Mouse (Mus musculus) left cerebral cortex, postnatal 36 days (tissue): ENCODE results near the gene Btbd3. TPM values are rescaled to one million over a fixed set of nuclear protein-coding genes. Genes with fewer than 3 reads are reported as not detected.

Experiments
- DNase-seq, 2 experiments: peaks; one replicate each; pipeline ENCODE4 v3.0.0; 2021 to 2022; ENCODE audit warnings: low spot score in 2 of 2, mixed read lengths in 1 of 2
- intact Hi-C: fragments of 180-260 bp; cut with DNase I; formaldehyde crosslinking; loops from one replicate; pipeline ENCODE4 v1.15.1; 2025
- total RNA-seq, 2 experiments: library from RNA; stranded (reverse); gene quantifications; 2 replicates each; pipeline ENCODE4 v1.2.3; 2021

Gene Btbd3
- total RNA-seq = 100 to 1,000 TPM; 128 to 153 TPM

DNA sequence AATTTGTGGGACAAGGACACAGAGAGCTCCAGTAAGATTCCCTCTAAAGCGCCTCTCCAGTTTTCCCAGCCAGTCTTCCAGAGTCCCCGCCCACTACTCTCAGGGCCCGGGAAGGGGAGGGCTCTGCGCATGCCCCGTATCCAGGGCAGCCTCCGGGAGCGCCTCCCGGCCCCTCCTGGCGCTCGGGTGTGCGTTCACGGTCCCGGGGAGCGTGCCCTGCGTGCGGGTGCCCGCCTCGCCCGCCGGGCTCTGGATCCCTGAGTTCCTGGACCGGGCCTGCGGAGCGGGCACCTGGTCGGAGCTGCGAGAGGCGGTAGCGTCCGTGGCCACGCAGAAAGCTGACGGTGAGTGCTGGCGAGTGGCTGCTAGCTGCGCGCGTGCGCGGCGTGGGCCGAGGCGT, at the start of gene Btbd3:
Btbd3 (plus strand) TSS at position 155 of the 400 bp plus-strand sequence.
- peak; percentile 93 for DNase-seq
- intact Hi-C loops = loop anchor here (2.0 kb wide), 1 partner anchor 22 kb away; no protein-coding TSS in a partner anchor

DNA sequence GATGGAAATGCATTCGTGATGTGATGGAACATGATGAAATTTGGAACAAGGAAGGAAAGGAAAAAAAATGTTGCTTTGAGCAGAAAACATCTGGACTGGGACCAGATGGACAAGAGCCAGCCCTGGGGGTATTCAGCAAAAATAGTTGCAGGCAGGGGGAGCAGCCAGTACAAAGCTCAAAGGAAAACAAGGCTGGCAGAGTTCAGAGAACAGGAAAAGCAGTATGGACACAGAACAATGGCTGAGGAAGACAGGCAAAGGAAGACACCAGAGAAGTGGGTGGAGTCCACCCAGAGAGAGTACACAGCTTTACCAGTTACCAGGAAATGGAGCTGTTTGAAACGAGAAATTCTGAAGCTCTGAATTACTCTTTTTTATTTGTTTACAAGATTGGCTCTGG, 40.8 kb upstream of the Btbd3 start:
- intact Hi-C loops = no loop called here
- DNase-seq = peak in 1 of 2 experiments; percentile 9

DNA sequence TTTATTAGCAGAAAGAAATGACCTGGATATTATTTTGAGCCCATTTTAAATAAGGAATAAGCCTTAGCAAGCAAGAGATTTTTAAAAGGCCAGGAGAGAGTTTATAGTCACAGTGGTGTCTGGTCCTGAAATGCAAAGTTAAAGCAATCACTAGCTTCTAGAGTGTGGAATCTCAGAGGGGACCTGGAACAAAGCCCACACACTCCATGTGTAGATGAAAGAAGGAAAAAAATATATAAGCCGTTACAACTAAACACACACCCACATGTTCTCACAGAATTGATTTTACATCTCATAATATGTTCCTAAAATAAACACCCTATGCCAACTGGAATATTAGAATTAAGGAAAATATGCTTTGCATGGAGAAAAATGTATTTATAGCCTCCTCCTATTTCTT, 36.1 kb upstream of the Btbd3 start:
- peak in 1 of 2 experiments; percentile 5 for DNase-seq

DNA sequence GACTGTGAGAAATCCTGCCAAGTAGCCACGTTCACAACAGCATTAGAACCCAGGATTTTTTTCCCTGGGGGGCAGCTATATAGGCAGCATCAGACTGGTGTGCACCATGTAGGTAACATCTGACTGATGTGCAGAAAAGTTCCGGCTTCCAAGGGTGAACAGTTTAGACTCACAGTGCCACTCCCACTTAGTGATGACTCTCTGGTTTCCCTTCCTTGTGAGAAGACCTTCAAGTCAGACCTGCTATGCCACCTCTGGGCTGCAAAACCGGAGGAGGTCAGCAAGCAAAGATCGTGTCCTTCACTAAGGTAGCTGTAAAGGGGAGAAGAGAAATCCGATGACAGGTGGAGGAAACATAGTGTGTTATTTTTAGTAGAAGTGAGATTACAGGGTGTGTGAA, 24.1 kb upstream of the Btbd3 start:
- DNase-seq = no peak
- intact Hi-C loops = no loop called here

More for the DNA sequence above, 36.1 kb upstream of the Btbd3 start:
- intact Hi-C loops = no loop called here

DNA sequence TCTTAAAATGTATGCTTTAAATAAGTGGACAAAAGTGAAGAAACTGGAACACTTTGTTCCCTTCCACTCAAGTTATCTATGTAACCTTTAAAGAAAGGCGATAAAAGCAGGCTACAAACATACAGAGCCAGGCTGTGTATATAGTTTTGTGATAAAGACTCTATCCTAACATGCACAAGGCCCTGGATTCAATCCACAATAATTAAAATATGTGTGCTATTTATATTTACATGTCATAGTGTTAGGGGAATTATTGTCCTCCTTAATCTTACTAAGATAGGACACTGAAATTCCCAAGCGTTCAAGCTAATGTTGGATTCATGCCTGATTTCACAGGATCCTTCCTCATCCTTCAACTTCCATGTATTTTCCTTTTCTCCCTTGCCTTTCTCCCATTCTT, 20.2 kb upstream of the Btbd3 start:
- intact Hi-C loops = no loop called here
- no peak for DNase-seq

DNA sequence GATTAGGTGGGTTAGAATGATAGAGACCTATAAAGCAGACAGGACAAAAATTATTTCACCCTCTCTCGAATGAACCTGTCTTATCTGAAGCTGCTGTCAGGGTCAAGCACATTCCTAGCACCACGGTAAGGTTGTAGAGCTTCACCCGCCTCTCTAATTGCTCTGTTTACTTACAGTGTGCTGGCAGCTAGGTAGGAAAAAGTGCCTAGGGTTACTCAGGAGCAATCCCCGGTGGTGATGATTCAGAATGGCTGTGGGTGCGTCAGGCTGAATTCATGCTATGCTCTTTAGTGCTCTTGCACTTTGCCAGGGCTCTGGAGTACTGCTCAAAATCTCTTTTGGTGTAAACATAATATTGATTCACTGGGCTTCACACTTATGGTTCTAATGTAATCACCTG, 13.9 kb upstream of the Btbd3 start:
- no peak for DNase-seq
- intact Hi-C loops = loop anchor here (10.0 kb wide), 1 partner anchor 118 kb away; no protein-coding TSS in a partner anchor

DNA sequence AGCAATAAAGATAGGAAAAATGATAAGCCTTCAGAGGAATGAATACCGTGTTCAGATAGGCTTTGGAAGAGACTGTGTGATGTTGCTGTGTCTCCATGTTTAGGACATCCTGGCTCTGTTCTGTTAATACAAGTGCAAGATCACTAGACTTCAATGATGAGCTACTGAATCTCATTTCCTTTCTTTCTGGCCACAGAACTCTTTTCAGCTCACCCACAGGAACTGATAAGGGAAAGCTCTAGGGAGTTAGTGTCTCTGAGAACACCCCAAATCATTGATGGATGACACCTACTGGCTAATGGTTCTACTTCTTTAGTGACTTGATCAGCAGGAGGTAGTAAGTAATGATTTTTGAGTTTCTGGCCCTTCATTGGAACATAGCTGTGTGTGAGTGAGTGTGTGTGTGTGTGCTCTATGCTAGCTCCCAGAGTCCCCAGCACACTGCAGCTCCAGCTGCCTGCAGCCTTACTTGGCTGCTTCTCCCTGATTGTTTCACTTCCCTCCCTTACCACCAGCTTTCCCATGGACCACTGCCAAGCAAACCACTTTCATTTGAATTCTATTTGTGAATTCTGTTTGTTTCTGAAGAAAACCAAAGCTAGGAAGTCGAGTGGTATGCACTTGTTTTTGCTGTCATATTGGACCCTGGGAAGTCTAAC, 10.6 kb upstream of the Btbd3 start:
- intact Hi-C loops = loop anchor here (10.0 kb wide), 1 partner anchor 121 kb away; no protein-coding TSS in a partner anchor
- peak; percentile 19 to 35 for DNase-seq

DNA sequence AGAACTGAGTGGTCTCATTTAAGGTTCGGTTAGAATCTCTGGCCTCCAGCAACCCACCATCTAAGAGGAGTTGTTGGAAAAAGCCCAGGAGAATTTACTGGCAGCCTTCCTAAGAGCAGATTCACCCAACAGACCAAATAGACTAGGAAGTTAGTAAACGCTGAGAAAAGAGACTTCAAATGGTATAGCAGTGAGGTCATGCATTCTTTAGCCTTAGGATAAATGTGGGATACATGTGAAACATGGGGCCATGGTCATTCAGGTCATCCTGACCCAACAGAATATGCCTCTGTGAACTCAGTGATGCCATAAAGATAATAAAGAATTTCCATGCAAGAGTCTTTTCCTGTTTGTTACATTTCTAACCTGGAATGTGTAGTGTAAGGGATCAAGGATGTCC, 8.4 kb upstream of the Btbd3 start:
- intact Hi-C loops = loop anchor here (10.0 kb wide), 1 partner anchor 123 kb away; no protein-coding TSS in a partner anchor
- no peak for DNase-seq

DNA sequence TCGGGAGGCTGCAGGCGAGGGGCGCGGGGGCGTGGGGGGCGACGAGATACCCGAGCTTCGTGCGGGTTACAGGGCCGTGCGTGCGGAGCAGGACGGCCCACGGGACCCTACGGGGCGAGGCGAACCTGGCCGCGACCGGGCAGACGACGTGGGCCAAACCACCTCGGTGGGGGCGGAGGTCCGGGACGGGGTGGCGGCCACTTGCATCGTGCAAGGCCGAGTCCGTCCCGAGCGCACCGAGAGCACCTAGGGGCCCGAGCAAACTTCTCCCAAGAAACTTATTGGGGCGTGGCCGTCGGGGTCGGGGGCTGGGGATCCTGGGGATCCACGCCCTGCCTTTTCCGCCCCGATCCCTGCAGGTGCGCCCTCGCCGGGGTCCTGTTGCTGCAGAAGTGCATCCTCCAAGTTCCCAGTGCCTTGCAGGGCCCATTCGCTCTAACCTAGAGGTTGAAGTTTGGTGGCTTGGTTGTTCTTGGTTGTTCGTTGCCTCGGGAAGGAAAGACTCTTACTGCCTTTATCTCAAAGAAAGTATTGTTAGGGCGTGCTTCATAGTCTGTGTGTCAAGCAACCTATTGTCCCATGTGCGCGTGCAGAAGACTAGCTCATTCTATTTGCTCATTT, 596 bp downstream of the Btbd3 start:
- DNase-seq = peak in 1 of 2 experiments; percentile 31
- intact Hi-C loops = loop anchor here (2.0 kb wide), 1 partner anchor 22 kb away; no protein-coding TSS in a partner anchor

DNA sequence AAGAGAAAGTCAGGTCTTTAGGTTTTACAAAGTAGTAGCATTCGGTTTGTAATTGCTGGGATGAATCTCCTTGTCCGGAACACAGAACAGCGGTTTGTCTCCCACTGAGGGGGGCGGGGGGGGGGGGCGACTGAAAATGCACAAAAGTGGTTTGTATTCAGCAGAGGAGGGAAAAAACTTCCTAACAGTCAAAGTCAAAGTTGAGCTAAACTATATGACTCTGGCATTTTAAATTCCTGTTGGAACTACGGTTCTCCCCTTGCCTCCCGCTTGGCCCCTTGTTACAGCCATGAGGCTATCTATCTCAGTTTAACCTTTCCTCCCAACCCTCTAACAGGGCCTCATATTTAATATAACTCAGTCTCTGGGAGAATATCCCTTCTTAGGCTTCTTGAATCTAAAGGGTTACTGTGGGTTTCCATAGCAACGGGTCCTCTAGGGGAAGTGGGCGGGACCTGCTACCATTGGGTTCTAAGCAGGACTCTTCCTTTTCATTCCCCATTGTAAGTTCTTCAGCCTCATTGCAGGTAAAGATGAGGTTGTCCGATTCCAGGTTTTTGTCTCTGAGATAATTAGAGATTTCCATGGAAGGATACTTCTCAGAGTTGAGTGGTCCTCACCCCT, 1.4 kb downstream of the Btbd3 start:
- intact Hi-C loops = loop anchor here (2.0 kb wide), 1 partner anchor 21 kb away; no protein-coding TSS in a partner anchor
- no peak for DNase-seq

DNA sequence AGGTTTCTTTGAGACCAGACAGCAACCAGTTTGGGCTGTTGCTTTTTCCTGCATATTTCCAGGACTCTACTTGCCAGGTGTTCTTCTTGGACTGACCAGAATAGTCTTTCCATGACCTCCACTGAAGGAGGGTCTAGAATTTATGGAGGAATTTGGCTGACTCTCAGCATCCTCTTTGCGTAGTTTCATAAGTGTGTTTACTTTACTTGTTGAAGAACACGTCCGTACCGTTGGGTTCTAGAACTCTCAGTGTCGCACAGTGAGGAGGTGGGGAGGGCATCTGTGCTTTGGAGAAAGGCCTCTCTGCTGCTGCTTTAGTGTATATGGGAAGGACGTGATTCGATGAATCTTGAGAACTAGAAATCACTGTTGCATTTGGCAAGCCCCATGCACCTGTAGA, 4.8 kb downstream of the Btbd3 start:
- intact Hi-C loops = no loop called here
- no peak for DNase-seq

DNA sequence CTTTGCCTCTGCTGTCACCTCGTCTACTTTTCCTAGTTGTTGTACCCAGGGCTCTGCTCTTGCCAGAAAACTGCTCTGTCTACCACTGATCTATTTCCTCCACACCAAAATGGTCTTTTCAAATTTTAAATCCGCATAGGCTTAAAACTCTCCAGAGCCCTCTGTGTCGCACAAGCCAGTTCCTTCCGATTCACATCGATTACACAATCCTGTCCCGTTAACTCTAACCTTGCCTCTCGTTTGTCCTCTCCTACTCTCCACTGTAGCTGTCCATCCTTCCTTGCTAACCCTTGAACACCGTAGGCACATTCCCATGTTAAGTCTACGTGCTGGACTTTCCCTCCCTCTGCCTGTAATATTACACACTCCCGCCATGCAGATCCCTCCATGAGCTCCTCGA, 6.5 kb downstream of the Btbd3 start:
- no peak for DNase-seq
- intact Hi-C loops = no loop called here

DNA sequence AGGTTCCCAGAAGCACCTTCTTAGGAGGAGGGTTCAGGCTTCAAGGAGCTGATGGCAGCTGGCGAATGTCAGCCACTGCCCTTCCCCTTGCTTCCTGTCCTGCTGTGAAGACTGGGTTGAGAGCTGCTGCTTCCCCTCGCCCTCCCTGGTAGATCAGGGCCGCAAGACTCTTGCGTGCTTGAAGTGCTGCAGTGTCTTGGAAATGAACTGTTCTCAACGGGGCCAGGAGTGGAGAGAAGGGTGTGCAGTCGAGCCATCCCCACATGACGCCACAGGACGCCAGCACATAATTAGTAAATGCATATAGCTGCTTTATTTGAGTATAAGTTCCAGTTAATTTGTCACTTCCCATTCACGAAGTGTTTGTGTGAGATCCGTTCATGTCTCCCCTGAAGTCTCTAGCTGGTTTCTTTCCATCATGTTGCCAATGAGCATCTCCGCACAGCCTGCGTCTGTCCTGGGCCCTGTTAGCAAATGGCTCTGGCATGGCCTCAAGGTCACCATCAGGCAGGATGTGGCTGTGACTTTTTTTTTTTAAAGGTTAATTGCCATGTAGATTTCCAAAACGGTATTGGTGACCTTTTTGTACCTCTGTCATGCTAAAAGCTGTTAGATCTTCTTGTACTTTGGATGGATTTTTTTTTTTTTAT, 9.1 kb downstream of the Btbd3 start:
- no peak for DNase-seq
- intact Hi-C loops = no loop called here

DNA sequence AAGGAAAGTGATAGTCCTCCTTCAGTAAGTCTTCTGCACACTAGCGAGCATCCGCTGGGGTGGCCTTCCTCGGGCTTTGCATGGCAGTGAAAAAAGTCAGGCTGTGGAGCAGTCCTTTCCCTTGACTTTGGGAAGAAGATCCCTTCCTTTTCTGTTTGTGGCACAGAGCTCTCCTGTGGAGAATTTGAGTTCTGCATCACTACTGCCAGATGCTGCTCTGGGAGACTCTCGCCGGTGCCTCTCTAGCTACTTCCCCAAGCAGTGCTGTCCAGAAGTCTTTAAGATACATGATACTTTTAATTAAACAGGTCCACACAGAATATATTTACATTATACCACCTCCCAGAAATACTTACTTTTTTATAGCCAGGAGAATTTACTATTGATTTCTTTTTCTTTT, 10.3 kb downstream of the Btbd3 start:
- DNase-seq = no peak
- intact Hi-C loops = no loop called here

DNA sequence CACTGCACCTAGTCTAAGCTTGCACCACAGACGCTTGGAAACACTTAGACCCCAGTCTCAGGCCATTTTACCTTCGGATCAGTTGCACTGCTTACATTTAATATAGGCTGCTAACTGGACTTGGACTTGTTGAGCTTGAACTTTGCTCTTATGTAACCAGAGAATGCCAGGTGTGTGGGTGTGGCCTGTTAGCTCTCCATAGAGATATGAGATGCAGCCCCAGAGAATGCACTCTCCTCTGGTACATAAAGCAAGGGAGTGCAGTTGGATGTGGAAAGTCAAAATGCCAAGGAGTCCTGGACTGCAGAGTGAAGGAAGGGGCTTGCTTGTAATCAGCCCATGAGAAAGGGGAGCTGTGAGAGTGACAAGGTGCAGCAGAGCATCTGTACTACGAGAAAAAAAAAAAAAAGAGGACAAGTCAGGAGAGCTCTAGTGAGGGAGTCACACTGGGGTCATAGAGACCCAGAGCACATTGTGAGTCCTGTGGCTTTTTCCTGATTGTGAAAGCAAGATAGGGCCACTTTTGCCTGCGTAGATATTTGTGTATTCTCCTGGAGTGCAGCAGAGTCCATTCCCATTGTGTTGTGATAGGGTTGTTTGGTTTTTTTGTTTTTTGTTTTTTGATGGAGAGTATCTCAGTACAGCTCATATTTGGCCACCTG, 11.6 kb downstream of the Btbd3 start:
- DNase-seq = no peak
- intact Hi-C loops = no loop called here

DNA sequence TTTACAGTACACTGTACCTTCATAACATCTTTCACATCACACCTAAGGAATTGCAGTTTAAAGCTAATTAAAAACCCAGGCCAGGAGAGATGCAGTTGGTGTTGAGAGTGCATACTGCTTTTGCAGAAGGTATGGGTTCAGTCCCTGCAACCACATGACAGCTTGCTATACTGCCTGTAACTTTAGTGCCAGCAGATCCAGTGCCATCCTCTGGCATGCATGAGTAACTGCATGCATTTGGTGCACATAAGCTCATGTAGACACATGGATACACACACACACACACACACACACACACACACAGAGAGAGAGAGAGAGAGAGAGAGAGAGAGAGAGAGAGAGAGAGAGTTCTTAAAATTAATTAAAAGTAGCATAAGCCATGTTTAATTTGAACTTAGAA, 13.0 kb downstream of the Btbd3 start:
- intact Hi-C loops = no loop called here

DNA sequence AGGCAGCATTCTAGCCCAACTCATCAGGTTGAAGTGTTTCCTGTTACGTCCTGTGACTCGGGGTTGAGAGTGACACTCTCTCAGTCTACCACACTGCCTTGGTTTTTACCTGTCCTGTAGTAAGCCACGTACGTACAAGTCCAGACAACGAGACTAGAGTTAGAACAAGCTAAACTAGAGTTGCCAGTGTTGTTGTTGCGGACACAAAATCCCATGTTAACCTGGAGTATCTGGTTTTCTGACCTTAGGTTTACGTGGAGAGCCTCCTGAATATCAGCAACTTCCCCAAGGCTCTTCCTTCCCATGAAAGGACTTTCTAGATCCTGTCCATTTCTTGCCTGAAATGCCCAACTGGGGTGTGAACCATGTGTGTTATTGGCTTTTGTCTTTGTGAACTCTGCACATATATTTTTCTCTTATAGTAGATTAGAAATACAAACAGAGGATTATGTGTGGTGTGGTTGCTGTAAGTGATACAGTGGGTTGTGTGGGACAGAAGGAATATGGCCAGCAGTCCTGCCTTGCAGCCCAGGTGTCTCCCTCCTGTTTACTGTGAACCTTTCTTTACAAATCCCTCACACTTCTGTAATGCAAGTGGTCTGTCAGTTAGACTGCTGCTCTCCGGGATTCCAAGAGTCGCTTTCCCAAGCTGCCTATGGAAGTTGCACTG, 17.2 kb downstream of the Btbd3 start:
- no peak for DNase-seq
- intact Hi-C loops = no loop called here

More for the DNA sequence above, 13.0 kb downstream of the Btbd3 start:
- DNase-seq = no peak

DNA sequence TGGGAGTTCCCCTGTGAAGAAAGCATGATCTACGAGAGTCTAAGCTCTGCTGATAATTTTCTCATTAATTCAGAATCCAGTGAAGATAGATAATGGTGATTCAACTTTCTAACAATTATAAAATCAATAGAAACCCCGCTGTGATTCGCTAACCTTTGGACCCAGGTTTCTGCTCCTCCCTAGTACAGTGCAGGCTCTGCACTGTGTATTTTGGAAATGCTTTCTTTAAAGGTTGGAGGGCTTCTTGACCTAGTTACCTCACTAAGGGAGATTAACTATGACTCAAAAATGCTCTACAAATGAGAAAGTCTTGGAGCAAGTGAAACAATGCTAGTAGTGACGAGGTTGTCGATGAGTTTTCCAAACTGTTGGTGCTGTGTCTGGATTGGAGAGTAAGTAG, 17.7 kb downstream of the Btbd3 start:
- intact Hi-C loops = no loop called here

More for the DNA sequence above, 17.7 kb downstream of the Btbd3 start:
- DNase-seq = no peak
